In the genomic region with DNA sequence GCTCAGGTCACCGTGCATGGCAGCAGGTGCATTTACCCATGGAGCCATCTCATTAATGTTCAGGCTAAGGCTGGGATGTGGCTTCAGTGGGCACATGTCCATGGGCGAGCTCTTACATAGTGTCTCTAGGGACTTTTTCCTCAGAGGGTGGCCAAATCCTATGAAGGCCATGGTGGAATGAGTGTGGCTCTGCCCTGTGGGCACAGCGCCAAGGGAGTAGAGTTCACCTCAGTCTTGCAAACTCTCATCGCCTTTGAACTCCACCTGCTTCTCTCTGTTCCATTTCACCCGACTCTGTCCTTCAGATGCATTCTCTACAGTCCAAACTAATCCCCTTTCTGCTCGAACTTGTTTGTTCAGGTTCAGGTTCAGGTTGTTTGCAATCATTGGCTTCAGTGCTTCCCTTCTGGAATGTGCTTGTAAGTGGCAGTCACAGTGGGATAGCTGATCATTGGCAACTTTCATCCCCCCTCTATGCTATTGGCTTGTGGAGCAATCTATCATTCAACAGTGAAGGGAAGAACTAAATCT, we compare ENCODE assay signal across 19 mouse cellular contexts.
DNase-seq lines count a peak whose midpoint lies in the region; ATAC-seq and TF ChIP-seq lines count a peak whose summit lies in the region.
"Had no signal": no experiment of that assay in that cellular context is flagged by ENCODE, and none has a peak within 500 bp of the region (broad histone marks: within the 10 kb centered on the region; RNA-seq: fewer than 3 reads in every experiment).

No protein-coding gene starts in this region.

- peak; percentile 51 for DNase-seq in kidney, adult 18-20 months
- DNase-seq in adrenal gland, postnatal 10 days: peak; percentile 60
- DNase-seq in adrenal gland, postnatal 14 days: peak; percentile 62
- DNase-seq in kidney, adult 9 months: peak; percentile 67
- DNase-seq in lung, adult 2 months: no peak
- no peak for DNase-seq in midbrain, postnatal 0 days (ENCODE audit: low spot score)
- DNase-seq: cerebellum, adult 2 months; lung, adult 18-20 months; lung, postnatal 4 days; right cerebral cortex, adult 18-20 months; thymus, postnatal 36 days had no signal

- no peak overlapping the region for H3K27ac ChIP-seq in kidney, embryonic 15.5 days
- no peak overlapping the region for H3K27ac ChIP-seq in midbrain, postnatal 0 days (ENCODE audit: low read depth, low read length)
- H3K27ac ChIP-seq: embryonic facial prominence, embryonic 13.5 days; hindbrain, embryonic 13.5 days; midbrain, embryonic 10.5 days; neural tube, embryonic 12.5 days had no signal

- H3K9ac ChIP-seq in kidney, embryonic 15.5 days: no peak overlapping the region
- H3K9ac ChIP-seq in midbrain, postnatal 0 days (replicated peaks; ENCODE audit: low read length, poor library complexity, severe bottlenecking): no peak overlapping the region
- H3K9ac ChIP-seq: embryonic facial prominence, embryonic 13.5 days; heart, embryonic 12.5 days; hindbrain, embryonic 13.5 days; neural tube, embryonic 12.5 days had no signal

- no peaks in the 10 kb centered on the region for H3K4me1 ChIP-seq in kidney, embryonic 15.5 days
- no peaks in the 10 kb centered on the region for H3K4me1 ChIP-seq in lung, adult 2 months (ENCODE audit: control insufficient read depth, insufficient read depth, low read length)
- no peaks in the 10 kb centered on the region for H3K4me1 ChIP-seq in midbrain, postnatal 0 days (ENCODE audit: insufficient read depth, low read length)
- H3K4me1 ChIP-seq: embryonic facial prominence, embryonic 13.5 days; heart, embryonic 12.5 days; hindbrain, embryonic 13.5 days; midbrain, embryonic 10.5 days; neural tube, embryonic 12.5 days had no signal

- H3K9me3 ChIP-seq in kidney, embryonic 15.5 days (replicated peaks): no peaks in the 10 kb centered on the region
- H3K9me3 ChIP-seq in midbrain, postnatal 0 days (ENCODE audit: low read length): no peaks in the 10 kb centered on the region
- H3K9me3 ChIP-seq: embryonic facial prominence, embryonic 13.5 days; heart, embryonic 12.5 days; hindbrain, embryonic 13.5 days; midbrain, embryonic 10.5 days; neural tube, embryonic 12.5 days had no signal

- no peak for TF ChIP-seq CTCF in lung, adult 2 months (IDR thresholded peaks at IDR 0.05; ENCODE audit: insufficient read depth, low read length)
- TF ChIP-seq CTCF in midbrain, postnatal 0 days (IDR thresholded peaks at IDR 0.05): no peak

- no peak for ATAC-seq in kidney, embryonic 15.5 days (replicated peaks; ENCODE audit: low FRiP score)
- no peak for ATAC-seq in midbrain, postnatal 0 days (ENCODE audit: low FRiP score)
- ATAC-seq: forebrain, embryonic 16.5 days; inflammation-experienced regulatory T-cells, adult 6 months had no signal

- no peak overlapping the region for H3K4me2 ChIP-seq in kidney, embryonic 15.5 days
- H3K4me2 ChIP-seq in midbrain, postnatal 0 days (ENCODE audit: low read depth, low read length, poor library complexity, severe bottlenecking): no peak overlapping the region
- H3K4me2 ChIP-seq: embryonic facial prominence, embryonic 13.5 days; heart, embryonic 12.5 days; hindbrain, embryonic 13.5 days; neural tube, embryonic 12.5 days had no signal

- H3K4me3 ChIP-seq in kidney, embryonic 15.5 days (replicated peaks): no peak overlapping the region
- no peak overlapping the region for H3K4me3 ChIP-seq in lung, adult 2 months (replicated peaks; ENCODE audit: extremely low read depth, low read depth, low read length)
- no peak overlapping the region for H3K4me3 ChIP-seq in midbrain, postnatal 0 days (ENCODE audit: low read depth, low read length)
- H3K4me3 ChIP-seq: embryonic facial prominence, embryonic 13.5 days; heart, embryonic 12.5 days; hindbrain, embryonic 13.5 days; midbrain, embryonic 10.5 days; neural tube, embryonic 12.5 days had no signal

- no peaks in the 10 kb centered on the region for H3K27me3 ChIP-seq in kidney, embryonic 15.5 days
- H3K27me3 ChIP-seq in midbrain, postnatal 0 days (ENCODE audit: insufficient read depth, low read length): no peaks in the 10 kb centered on the region
- H3K27me3 ChIP-seq: embryonic facial prominence, embryonic 13.5 days; heart, embryonic 12.5 days; hindbrain, embryonic 13.5 days; neural tube, embryonic 12.5 days had no signal

- WGBS in kidney, embryonic 15.5 days: 85% methylated on average over 6 of the region's 6 CpGs
- 78% methylated on average over 6 of the region's 6 CpGs for WGBS in lung, adult 2 months
- WGBS in midbrain, postnatal 0 days: 86% methylated on average over 6 of the region's 6 CpGs

- no peaks in the 10 kb centered on the region for H3K36me3 ChIP-seq in kidney, embryonic 15.5 days
- H3K36me3 ChIP-seq in midbrain, postnatal 0 days (ENCODE audit: insufficient read depth, low read length): no peaks in the 10 kb centered on the region
- H3K36me3 ChIP-seq: embryonic facial prominence, embryonic 13.5 days; heart, embryonic 12.5 days; hindbrain, embryonic 13.5 days; midbrain, embryonic 10.5 days; neural tube, embryonic 12.5 days had no signal

- no peak for TF ChIP-seq POLR2A in lung, adult 2 months (IDR thresholded peaks at IDR 0.05; ENCODE audit: borderline replicate concordance, extremely low read depth, low read depth, low read length)

Comparison
In these comparisons a context has a peak if more than half of its experiments do, and no peak if none do; other contexts are left out.
1. DNase-seq: peak in kidney, adult 18-20 months (single experiment), adrenal gland, postnatal 10 days (single experiment), adrenal gland, postnatal 14 days (single experiment) and kidney, adult 9 months (single experiment); none in lung, adult 2 months (single experiment) and midbrain, postnatal 0 days (single experiment).